Mouse (Mus musculus): ENCODE data around the gene Myh7. TPM values are rescaled to one million over a fixed set of nuclear protein-coding genes. Genes with fewer than 3 reads are reported as not detected.

Gene Myh7
- polyA plus RNA-seq, 1 experiment from 2014 or later = 4.2 TPM

MicroRNAs within 50 kb of the gene (microRNA counts, 519-probe panel; counts per million panel counts)
- microRNA mmu-miR-208a (not detected), microRNA mmu-miR-208b (not detected)

Small RNA genes lying within 50 kb of the gene (microRNA-seq; reads per million reads assigned to microRNA genes)
- gene Mir208a (4.1 reads per million, percentile 14 among the genes with 10 or more reads in this experiment), gene Mir208b (19.7 reads per million, percentile 34 among the genes with 10 or more reads in this experiment)

Other genes with a start within 250 kb of the Myh7 start
- 2.3 and 2.7 TPM in 2 replicates for gene Slc7a8, start 212.7 kb downstream of the Myh7 start, polyA plus RNA-seq (2016; fragmentation: Nextera tagmentation; extraction: Ambion mirVana)
- not detected in 2 replicates for gene Rnf212b, start 180.5 kb downstream of the Myh7 start, polyA plus RNA-seq (2016; fragmentation: Nextera tagmentation; extraction: Ambion mirVana)
- gene Homez, start 123.7 kb downstream of the Myh7 start, polyA plus RNA-seq (2016; fragmentation: Nextera tagmentation; extraction: Ambion mirVana) = 13.9 and 18.5 TPM in 2 replicates
- 1.1 and 1.3 TPM in 2 replicates for gene Ppp1r3e, start 117.1 kb downstream of the Myh7 start, polyA plus RNA-seq (2016; fragmentation: Nextera tagmentation; extraction: Ambion mirVana)
- 3.3 and 3.4 TPM in 2 replicates for gene Bcl2l2, start 111.2 kb downstream of the Myh7 start, polyA plus RNA-seq (2016; fragmentation: Nextera tagmentation; extraction: Ambion mirVana)
- gene Gm20521, start 111.2 kb downstream of the Myh7 start, polyA plus RNA-seq (2016; fragmentation: Nextera tagmentation; extraction: Ambion mirVana) = 0.27 TPM in 1 of 2 replicates, not detected in the other
- gene Pabpn1, start 102.1 kb downstream of the Myh7 start, polyA plus RNA-seq (2016; fragmentation: Nextera tagmentation; extraction: Ambion mirVana) = 199 and 211 TPM in 2 replicates
- gene Slc22a17, start 81.5 kb downstream of the Myh7 start, polyA plus RNA-seq (2016; fragmentation: Nextera tagmentation; extraction: Ambion mirVana) = 93.3 and 97.8 TPM in 2 replicates
- gene Efs, start 68.5 kb downstream of the Myh7 start, polyA plus RNA-seq (2016; fragmentation: Nextera tagmentation; extraction: Ambion mirVana) = 36.8 and 37.8 TPM in 2 replicates
- not detected in 2 replicates for gene Il25, start 61.9 kb downstream of the Myh7 start, polyA plus RNA-seq (2016; fragmentation: Nextera tagmentation; extraction: Ambion mirVana)
- 1.4 and 2.0 TPM in 2 replicates for gene Cmtm5, start 58.4 kb downstream of the Myh7 start, polyA plus RNA-seq (2016; fragmentation: Nextera tagmentation; extraction: Ambion mirVana)
- 1.5 and 1.8 TPM in 2 replicates for gene Myh6, start 27.7 kb downstream of the Myh7 start, polyA plus RNA-seq (2016; fragmentation: Nextera tagmentation; extraction: Ambion mirVana)
- not detected in 2 replicates for gene Gm17428, start 17.7 kb downstream of the Myh7 start, polyA plus RNA-seq (2016; fragmentation: Nextera tagmentation; extraction: Ambion mirVana)
- 71.7 and 73.3 TPM in 2 replicates for gene Ngdn, start 20.8 kb upstream of the Myh7 start, polyA plus RNA-seq (2016; fragmentation: Nextera tagmentation; extraction: Ambion mirVana)
- gene Zfhx2, start 97.7 kb upstream of the Myh7 start, polyA plus RNA-seq (2016; fragmentation: Nextera tagmentation; extraction: Ambion mirVana) = 26.3 and 28.1 TPM in 2 replicates
- gene Thtpa, start 100.2 kb upstream of the Myh7 start, polyA plus RNA-seq (2016; fragmentation: Nextera tagmentation; extraction: Ambion mirVana) = 32.0 and 33.0 TPM in 2 replicates
- 10.2 and 11.4 TPM in 2 replicates for gene Ap1g2, start 112.0 kb upstream of the Myh7 start, polyA plus RNA-seq (2016; fragmentation: Nextera tagmentation; extraction: Ambion mirVana)
- gene Jph4, start 122.3 kb upstream of the Myh7 start, polyA plus RNA-seq (2016; fragmentation: Nextera tagmentation; extraction: Ambion mirVana) = 9.0 and 9.4 TPM in 2 replicates
- gene Dhrs2, start 227.4 kb upstream of the Myh7 start, polyA plus RNA-seq (2016; fragmentation: Nextera tagmentation; extraction: Ambion mirVana) = 0.15 TPM in 1 of 2 replicates, not detected in the other